ENCODE assay signal across 9 mouse cellular contexts in genomic region chr2:173187182-173187855, GRCm38 (mm10). TPM values are rescaled to one million over a fixed set of nuclear protein-coding genes. Genes with fewer than 3 reads are reported as not detected.
DNase-seq lines count a peak whose midpoint lies in the region; ATAC-seq and TF ChIP-seq lines count a peak whose summit lies in the region.
"Had no signal": no experiment of that assay in that cellular context is flagged by ENCODE, and none has a peak within 500 bp of the region (broad histone marks: within the 10 kb centered on the region; RNA-seq: fewer than 3 reads in every experiment).

No protein-coding gene starts in this region.

- H3K36me3 ChIP-seq in heart, postnatal 0 days (replicated peaks; ENCODE audit: control insufficient read depth, insufficient read depth, low read length) = no peaks in the 10 kb centered on the region
- H3K36me3 ChIP-seq in heart, embryonic 11.5 days (ENCODE audit: control insufficient read depth, insufficient read depth, low read length) = no peaks in the 10 kb centered on the region
- no peaks in the 10 kb centered on the region for H3K36me3 ChIP-seq in kidney, postnatal 0 days (ENCODE audit: insufficient read depth, low read length)
- H3K36me3 ChIP-seq: midbrain, embryonic 13.5 days had no signal

- H3K27ac ChIP-seq in heart, postnatal 0 days (ENCODE audit: low read depth) = no peak overlapping the region
- no peak overlapping the region for H3K27ac ChIP-seq in heart, embryonic 11.5 days (ENCODE audit: low read depth, low read length)
- no peak overlapping the region for H3K27ac ChIP-seq in kidney, postnatal 0 days
- H3K27ac ChIP-seq: midbrain, embryonic 13.5 days had no signal

- H3K4me2 ChIP-seq in heart, postnatal 0 days (ENCODE audit: low read depth, low read length) = no peak overlapping the region
- no peak overlapping the region for H3K4me2 ChIP-seq in heart, embryonic 11.5 days
- no peak overlapping the region for H3K4me2 ChIP-seq in kidney, postnatal 0 days (ENCODE audit: low read length)
- H3K4me2 ChIP-seq: midbrain, embryonic 13.5 days had no signal

- TF ChIP-seq EP300 in heart, postnatal 0 days (IDR thresholded peaks at IDR 0.05; ENCODE audit: low read depth) = no peak

- H3K4me3 ChIP-seq in heart, postnatal 0 days (ENCODE audit: low read depth, low read length) = no peak overlapping the region
- no peak overlapping the region for H3K4me3 ChIP-seq in heart, embryonic 11.5 days (ENCODE audit: low read depth, low read length)
- H3K4me3 ChIP-seq in kidney, postnatal 0 days (replicated peaks; ENCODE audit: low read depth, low read length) = no peak overlapping the region
- H3K4me3 ChIP-seq: midbrain, embryonic 13.5 days had no signal

- ATAC-seq in heart, postnatal 0 days (ENCODE audit: insufficient read depth, low read depth) = peak; percentile 30; the same call in 1 of the 2 replicates
- ATAC-seq in heart, embryonic 11.5 days (replicated peaks; ENCODE audit: insufficient number of reproducible peaks, low FRiP score, low TSS enrichment) = no peak
- ATAC-seq in kidney, postnatal 0 days (replicated peaks; ENCODE audit: low FRiP score, low read depth) = no peak

- peaks cover 9% of the 10 kb centered on the region for H3K27me3 ChIP-seq in heart, postnatal 0 days (ENCODE audit: control insufficient read depth, insufficient read depth, low read length)
- peaks cover 13% of the 10 kb centered on the region for H3K27me3 ChIP-seq in heart, embryonic 11.5 days (ENCODE audit: control insufficient read depth, insufficient read depth, low read length)
- no peaks in the 10 kb centered on the region for H3K27me3 ChIP-seq in kidney, postnatal 0 days (ENCODE audit: insufficient read depth, low read length)

- H3K9me3 ChIP-seq in heart, postnatal 0 days (replicated peaks; ENCODE audit: control insufficient read depth, low read length) = no peaks in the 10 kb centered on the region
- no peaks in the 10 kb centered on the region for H3K9me3 ChIP-seq in heart, embryonic 11.5 days (replicated peaks; ENCODE audit: control insufficient read depth, low read length)
- no peaks in the 10 kb centered on the region for H3K9me3 ChIP-seq in kidney, postnatal 0 days (replicated peaks; ENCODE audit: low read length)
- H3K9me3 ChIP-seq: midbrain, embryonic 13.5 days had no signal

- no peaks in the 10 kb centered on the region for H3K4me1 ChIP-seq in heart, postnatal 0 days (ENCODE audit: control insufficient read depth, insufficient read depth)
- H3K4me1 ChIP-seq in heart, embryonic 11.5 days (ENCODE audit: control insufficient read depth, insufficient read depth, low read length) = no peaks in the 10 kb centered on the region
- H3K4me1 ChIP-seq in kidney, postnatal 0 days (replicated peaks; ENCODE audit: insufficient read depth, low read length) = no peaks in the 10 kb centered on the region
- H3K4me1 ChIP-seq: midbrain, embryonic 13.5 days had no signal

- H3K9ac ChIP-seq in heart, postnatal 0 days (replicated peaks; ENCODE audit: low read depth, low read length) = no peak overlapping the region
- no peak overlapping the region for H3K9ac ChIP-seq in heart, embryonic 11.5 days (ENCODE audit: low read depth, low read length)
- H3K9ac ChIP-seq in kidney, postnatal 0 days (ENCODE audit: low read depth, low read length) = no peak overlapping the region
- H3K9ac ChIP-seq: midbrain, embryonic 13.5 days had no signal

- no peak for TF ChIP-seq CTCF in heart, postnatal 0 days (IDR thresholded peaks at IDR 0.05; ENCODE audit: low read depth)
- TF ChIP-seq CTCF in kidney, postnatal 0 days (IDR thresholded peaks at IDR 0.05; ENCODE audit: low read depth) = no peak

- WGBS in heart, postnatal 0 days = 41% methylated on average over 8 of the region's 8 CpGs
- WGBS in heart, embryonic 11.5 days (ENCODE audit: insufficient replicate concordance) = 29% methylated on average over 8 of the region's 8 CpGs
- 33% methylated on average over 8 of the region's 8 CpGs for WGBS in kidney, postnatal 0 days

- intact Hi-C loops in left cerebral cortex, postnatal 36 days (cut with DNase I) = loop anchor here (10.0 kb wide), 1 partner anchor 1097 kb away; the partner anchor contains the start of gene Gnas

- DNase-seq in heart, postnatal 0 days (ENCODE audit: low spot score) = no peak
- peak; percentile 75 for DNase-seq in ES-CJ7 (ENCODE audit: low read depth, low spot score)
- DNase-seq in kidney, postnatal 0 days (ENCODE audit: low spot score) = peak; percentile 40
- peak; percentile 53 for DNase-seq in lung, postnatal 10 days
- no peak for DNase-seq in left cerebral cortex, postnatal 36 days (ENCODE audit: low spot score in 2 of 2)
- no peak for DNase-seq in thymus, postnatal 14 days
- no peak for DNase-seq in right cerebral cortex, adult 18-20 months

RNA-seq across cellular contexts. Expression of gene Zbp1, which starts 31.4 kb away (rescaled TPM):
- total RNA-seq in heart, postnatal 0 days (2014; rRNA removed; ENCODE audit: low replicate concordance) = 3.1 TPM in 1 of 2 replicates, not detected in the other
- 0.36 and 1.1 TPM in 2 replicates for polyA plus RNA-seq in heart, postnatal 0 days (2015; fragmentation: Nextera tagmentation; extraction: Ambion mirVana)
- polyA plus RNA-seq in heart, embryonic 11.5 days (2014; fragmentation: Nextera tagmentation; extraction: Ambion mirVana) = not detected in 2 replicates
- polyA plus RNA-seq in kidney, postnatal 0 days (2015; fragmentation: Nextera tagmentation; extraction: Ambion mirVana) = 1.3 and 1.7 TPM in 2 replicates
- not detected for total RNA-seq in left cerebral cortex, postnatal 36 days (2021)

RNA-seq across cellular contexts. Expression of gene Pck1, which starts 34.5 kb away (rescaled TPM):
- total RNA-seq in heart, postnatal 0 days (2014; rRNA removed; ENCODE audit: low replicate concordance) = 0.97 and 1.7 TPM in 2 replicates
- polyA plus RNA-seq in heart, postnatal 0 days (2015; fragmentation: Nextera tagmentation; extraction: Ambion mirVana) = 0.29 and 0.37 TPM in 2 replicates
- not detected in 2 replicates for polyA plus RNA-seq in heart, embryonic 11.5 days (2014; fragmentation: Nextera tagmentation; extraction: Ambion mirVana)
- 47.2 and 67.8 TPM in 2 replicates for polyA plus RNA-seq in kidney, postnatal 0 days (2015; fragmentation: Nextera tagmentation; extraction: Ambion mirVana)
- not detected for total RNA-seq in left cerebral cortex, postnatal 36 days (2021)
- polyA plus RNA-seq: midbrain, embryonic 13.5 days had no signal

Comparison
In these comparisons a context has a peak if more than half of its experiments do, and no peak if none do; other contexts are left out.
1. DNase-seq: peak in ES-CJ7 (single experiment), kidney, postnatal 0 days (single experiment) and lung, postnatal 10 days (single experiment); none in heart, postnatal 0 days (single experiment), left cerebral cortex, postnatal 36 days (0 of 2), thymus, postnatal 14 days (single experiment) and right cerebral cortex, adult 18-20 months (single experiment).
2. RNA of gene Pck1, which starts 34.5 kb away (polyA plus RNA-seq): 47.2 to 67.8 TPM in kidney, postnatal 0 days; 0.29 to 0.37 TPM in heart, postnatal 0 days and not detected in heart, embryonic 11.5 days; every median in the first group is over 10 times any median in the second.